Mouse (Mus musculus) left cerebral cortex, adult 2 months (tissue): Measurements from ENCODE around the gene Txnrd2. TPM values are rescaled to one million over a fixed set of nuclear protein-coding genes. Genes with fewer than 3 reads are reported as not detected.

ENCODE experiments used
- DNase-seq, 2 experiments: peaks; one replicate each; pipeline ENCODE4 v3.0.0; 2021 to 2022; ENCODE audit warnings: low spot score in 2 of 2, mixed read lengths in 1 of 2; ENCODE audit errors: extremely low spot score in 1 of 2
- H3K27ac ChIP-seq: fragments of 200-600 bp; 2 replicates; pipeline ENCODE4 v1.8.1; 2022
- H3K4me3 ChIP-seq: fragments of 200-600 bp; 2 replicates; pipeline ENCODE4 v1.8.1; 2022
- CTCF ChIP-seq: fragments of 200-600 bp; IDR thresholded peaks from 2 replicates; pipeline ENCODE4 v1.8.1; 2022; ENCODE audit warnings: antibody characterized with exemption, mild to moderate bottlenecking, moderate library complexity
- intact Hi-C: fragments of 180-260 bp; cut with DNase I; formaldehyde crosslinking; loops from one replicate; pipeline ENCODE4 v1.15.1; 2025
- total RNA-seq, 2 experiments: library from RNA; stranded (reverse); gene quantifications; 2 replicates each; pipeline ENCODE4 v1.2.3; 2021

Gene Txnrd2
- total RNA-seq, 2 experiments from 2014 or later: 18.2 to 22.5 TPM

GRCm38 (mm10) chr16:18410418-18410817 is 15.8 kb upstream of the Txnrd2 start:
- H3K27ac ChIP-seq: no peak overlapping the region; the same call in 1 of the 2 replicates
- H3K4me3 ChIP-seq: no peak overlapping the region
- intact Hi-C loops: no loop called here
- no peak for TF ChIP-seq CTCF
- DNase-seq: no peak

GRCm38 (mm10) chr16:18411026-18411649 is 15.0 kb upstream of the Txnrd2 start:
- H3K4me3 ChIP-seq: no peak overlapping the region
- no peak for TF ChIP-seq CTCF
- intact Hi-C loops: no loop called here
- DNase-seq: no peak
- H3K27ac ChIP-seq: no peak overlapping the region

DNA sequence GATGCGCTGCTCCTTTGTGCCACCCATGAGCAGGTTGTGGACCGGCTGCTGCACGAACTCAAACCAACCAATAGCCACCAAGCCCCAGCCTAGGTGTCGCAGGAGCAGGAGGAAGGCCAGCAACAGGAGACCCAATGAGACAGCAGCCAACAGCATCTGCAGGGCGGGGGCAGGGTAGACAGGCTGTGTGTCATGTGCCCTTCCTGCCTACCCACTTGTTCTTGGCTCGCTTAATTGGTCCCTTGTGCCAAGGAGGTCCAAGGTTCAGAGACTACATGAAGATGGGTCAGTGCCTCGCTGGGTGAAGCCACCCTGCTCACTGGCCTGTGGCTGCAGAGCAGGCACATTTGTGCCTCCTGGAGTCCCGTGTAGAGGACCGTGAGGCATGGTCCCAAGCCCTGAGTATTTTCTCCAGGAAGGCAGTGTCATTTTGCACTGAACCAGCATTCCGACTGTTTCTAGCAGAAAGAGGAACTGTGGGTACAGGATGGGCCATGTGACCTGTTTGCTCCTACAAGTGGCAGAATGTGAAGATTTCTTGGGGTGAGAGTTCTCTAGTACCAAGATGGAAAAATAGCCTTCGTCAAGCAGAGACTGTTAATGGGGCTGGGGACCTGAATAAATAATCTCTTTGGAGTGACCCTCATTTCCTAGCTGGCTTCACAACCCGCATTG is 14.2 kb upstream of the Txnrd2 start:
- no peak for DNase-seq
- H3K4me3 ChIP-seq: no peak overlapping the region
- H3K27ac ChIP-seq: peak overlapping the region; percentile 24; the same call in 1 of the 2 replicates
- intact Hi-C loops: no loop called here
- TF ChIP-seq CTCF: no peak

DNA sequence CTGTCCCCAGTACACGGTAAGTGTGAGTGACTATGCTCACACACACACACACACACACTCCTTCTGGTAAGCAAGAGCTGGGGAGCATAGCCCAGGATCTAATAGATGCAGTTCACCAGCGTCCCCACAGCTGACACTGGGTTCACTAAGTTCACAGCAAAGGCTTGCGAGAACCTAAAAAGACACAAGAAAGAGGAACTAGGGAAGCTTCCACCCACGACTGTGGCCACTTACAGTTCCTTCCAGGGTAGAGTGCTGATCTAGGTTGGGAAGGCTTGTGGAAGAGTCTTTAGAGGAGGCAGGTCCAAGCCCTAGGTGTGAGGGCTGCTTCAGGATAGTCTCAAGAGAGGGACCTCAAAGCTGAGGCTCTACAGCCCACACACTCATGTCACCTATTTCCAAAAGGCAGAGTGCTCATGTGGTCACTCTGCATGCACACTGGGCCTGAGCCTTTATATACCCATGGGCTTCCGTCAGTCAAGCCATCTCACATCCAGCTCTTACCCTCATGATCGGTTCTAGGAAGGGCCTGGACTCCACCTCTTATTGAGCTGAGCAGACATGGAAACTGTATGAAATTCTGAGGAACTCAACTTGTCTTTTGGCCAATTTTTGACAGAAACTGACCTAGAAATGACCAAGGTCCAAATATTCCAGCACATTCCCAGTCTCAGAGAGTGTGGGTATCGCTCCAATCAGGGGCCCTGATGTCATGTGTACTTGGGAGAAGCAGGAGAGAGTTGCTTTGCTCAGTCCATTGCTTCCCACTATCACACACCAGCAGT is 13.0 kb upstream of the Txnrd2 start:
- no peak for TF ChIP-seq CTCF
- DNase-seq: no peak
- H3K4me3 ChIP-seq: no peak overlapping the region
- intact Hi-C loops: no loop called here
- H3K27ac ChIP-seq: no peak overlapping the region

DNA sequence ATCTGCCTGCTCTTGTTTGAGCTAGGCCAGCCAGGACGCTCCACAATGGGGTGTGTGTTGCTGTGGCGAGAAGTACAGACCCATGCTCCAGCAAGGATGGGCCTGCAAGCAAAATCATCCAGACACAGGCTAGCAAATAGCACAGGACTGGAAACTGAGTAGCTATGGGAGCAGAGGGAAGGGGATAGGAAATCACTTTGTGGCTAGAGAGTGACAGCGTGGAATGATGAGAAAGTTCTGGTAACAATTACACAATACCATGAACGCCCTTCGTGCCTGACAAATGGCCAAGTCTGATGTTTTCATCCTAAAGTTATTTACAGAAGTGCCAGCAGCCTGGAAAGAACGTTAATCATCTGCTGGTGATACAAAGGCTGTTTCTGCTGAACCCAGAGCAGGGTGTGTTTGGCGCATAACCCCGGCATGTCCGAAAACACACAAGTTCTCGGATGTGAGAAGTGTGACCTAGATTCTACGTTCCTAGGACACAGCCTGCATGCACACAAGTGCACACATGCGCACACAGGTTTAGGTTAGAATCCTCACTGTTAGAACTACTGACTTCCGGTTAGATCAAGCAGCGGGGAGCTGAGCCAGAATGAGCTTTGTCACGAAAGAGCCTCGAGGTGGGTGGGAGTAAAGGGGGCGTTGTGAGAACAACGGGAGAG is 10.0 kb upstream of the Txnrd2 start:
- TF ChIP-seq CTCF: no peak
- Histone ChIP-seq H3K4me3 (no peak overlapping the region), H3K27ac (peak overlapping the region; percentile 80)
- intact Hi-C loops: no loop called here
- peak; percentile 65 to 70 for DNase-seq

- Histone ChIP-seq H3K4me3 (no peak overlapping the region), H3K27ac (peak overlapping the region; percentile 80)
- no peak for DNase-seq
- TF ChIP-seq CTCF: no peak
- intact Hi-C loops: no loop called here
Observed at GRCm38 (mm10) chr16:18416837-18417236, 9.3 kb upstream of the Txnrd2 start.

DNA sequence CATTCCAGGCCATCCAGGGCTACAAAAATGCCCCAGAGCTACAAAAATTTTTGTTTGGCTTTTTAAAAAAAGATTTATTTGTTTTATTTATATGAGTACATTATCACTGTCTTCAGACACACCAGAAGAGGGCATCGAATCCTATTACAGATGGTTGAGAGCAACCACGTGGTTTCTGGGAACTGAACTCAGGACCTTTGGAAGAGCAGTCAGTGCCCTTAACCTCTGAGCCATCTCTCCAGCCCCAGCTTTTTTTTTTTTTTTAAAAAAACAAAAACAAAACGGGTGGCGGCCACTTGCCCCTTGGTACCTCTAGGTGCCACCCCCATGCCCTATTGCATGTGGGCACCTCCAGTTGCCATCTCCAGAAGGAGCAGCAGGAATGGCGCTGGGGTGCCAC is 8.7 kb upstream of the Txnrd2 start:
- no peak for TF ChIP-seq CTCF
- H3K4me3 ChIP-seq: no peak overlapping the region
- intact Hi-C loops: no loop called here

DNA sequence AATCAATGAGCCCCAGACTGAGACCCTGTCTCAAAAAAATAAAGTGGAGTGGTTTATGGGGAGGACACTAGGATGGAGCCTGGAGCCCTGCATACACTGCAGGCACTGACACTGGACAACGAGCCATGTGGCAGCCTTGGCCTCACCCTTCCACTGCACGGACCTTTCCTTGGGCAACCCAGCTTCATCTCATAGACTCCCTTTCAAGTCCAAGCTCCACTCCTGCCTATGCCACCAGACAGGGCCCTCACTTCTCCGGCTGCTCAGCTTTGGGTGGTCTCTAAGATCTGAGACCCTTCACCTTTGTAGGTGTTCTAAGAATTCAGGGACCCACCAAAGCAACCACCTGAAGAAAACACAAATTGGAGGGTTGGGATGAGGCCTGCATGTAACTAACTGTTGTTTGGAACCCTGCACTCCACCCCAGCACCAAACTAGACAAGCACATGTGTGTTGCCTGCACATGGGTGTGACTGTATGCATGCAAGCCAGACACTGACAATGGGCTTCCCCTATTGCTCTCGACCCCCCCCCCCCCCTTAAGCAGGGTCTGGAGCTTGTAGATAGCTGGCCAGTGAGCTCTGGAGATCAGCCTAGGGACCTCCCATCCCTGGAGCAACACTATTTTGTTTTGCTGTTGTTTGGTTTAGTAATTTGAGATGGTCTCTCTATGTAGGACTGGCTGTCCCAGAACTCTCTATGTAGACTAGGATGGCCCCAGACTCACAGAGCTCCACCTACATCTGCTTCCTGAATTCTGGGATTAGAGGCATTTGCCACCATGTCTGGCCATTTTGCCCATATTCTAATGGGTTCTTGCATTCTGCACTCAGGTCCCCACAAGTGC is 7.2 kb upstream of the Txnrd2 start:
- no peak overlapping the region for H3K4me3 ChIP-seq
- TF ChIP-seq CTCF: no peak
- no peak for DNase-seq
- intact Hi-C loops: no loop called here
- H3K27ac ChIP-seq: no peak overlapping the region

More for the DNA sequence above, 8.7 kb upstream of the Txnrd2 start:
- DNase-seq: no peak
- peak overlapping the region; percentile 30; the same call in 1 of the 2 replicates for H3K27ac ChIP-seq

GRCm38 (mm10) chr16:18419603-18420026 is 6.6 kb upstream of the Txnrd2 start:
- TF ChIP-seq CTCF: no peak
- H3K4me3 ChIP-seq: no peak overlapping the region
- no peak overlapping the region for H3K27ac ChIP-seq
- intact Hi-C loops: no loop called here
- no peak for DNase-seq

DNA sequence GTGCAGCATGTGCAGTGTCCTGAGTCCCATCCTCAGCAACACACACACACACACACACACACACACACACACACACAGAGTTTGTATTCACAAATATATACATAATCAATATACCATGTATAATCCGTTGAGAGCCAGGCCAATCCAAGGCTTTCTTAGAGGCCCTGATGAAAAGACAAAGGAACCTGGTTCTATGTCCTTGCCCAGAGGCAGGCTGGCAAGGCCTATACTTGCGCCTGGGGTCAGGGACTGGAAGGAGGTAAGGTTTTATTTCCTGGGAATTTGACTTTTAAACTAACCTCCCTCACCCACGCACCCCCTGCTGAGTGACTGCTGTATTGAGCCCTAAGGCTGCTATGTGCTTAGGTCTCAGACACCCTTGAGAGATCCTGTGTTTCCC is 5.6 kb upstream of the Txnrd2 start:
- no peak for TF ChIP-seq CTCF
- H3K27ac ChIP-seq: no peak overlapping the region
- no peak overlapping the region for H3K4me3 ChIP-seq
- intact Hi-C loops: no loop called here
- no peak for DNase-seq
